Mouse (Mus musculus): ENCODE measurements around the gene Evi5. TPM values are rescaled to one million over a fixed set of nuclear protein-coding genes. Genes with fewer than 3 reads are reported as not detected.

The Evi5 gene
- total RNA-seq, 2 experiments from 2014 or later: 46.2 to 61.5 TPM

DNA sequence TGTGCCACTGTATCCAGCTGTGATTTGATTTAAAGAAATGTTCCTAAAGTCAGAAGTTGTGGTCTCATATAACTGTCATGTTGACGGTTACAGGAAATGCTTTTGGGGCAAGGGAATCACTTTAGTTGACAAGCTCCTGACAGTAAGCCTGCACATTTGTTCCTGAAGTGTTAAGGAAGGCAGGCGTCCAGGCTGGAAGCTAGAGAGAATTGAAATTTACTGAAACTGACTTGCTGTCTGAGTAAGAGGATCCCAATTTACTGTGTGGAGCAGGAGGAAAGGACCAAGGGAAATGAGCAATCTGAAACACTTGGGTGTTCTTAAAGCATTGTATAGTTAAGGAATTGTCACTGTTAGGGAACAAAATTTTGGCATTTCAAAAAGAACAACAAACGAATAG, 155.7 kb downstream of the Evi5 start:
- DNase-seq (ENCODE audit: low spot score in 2 of 2): no peak

DNA sequence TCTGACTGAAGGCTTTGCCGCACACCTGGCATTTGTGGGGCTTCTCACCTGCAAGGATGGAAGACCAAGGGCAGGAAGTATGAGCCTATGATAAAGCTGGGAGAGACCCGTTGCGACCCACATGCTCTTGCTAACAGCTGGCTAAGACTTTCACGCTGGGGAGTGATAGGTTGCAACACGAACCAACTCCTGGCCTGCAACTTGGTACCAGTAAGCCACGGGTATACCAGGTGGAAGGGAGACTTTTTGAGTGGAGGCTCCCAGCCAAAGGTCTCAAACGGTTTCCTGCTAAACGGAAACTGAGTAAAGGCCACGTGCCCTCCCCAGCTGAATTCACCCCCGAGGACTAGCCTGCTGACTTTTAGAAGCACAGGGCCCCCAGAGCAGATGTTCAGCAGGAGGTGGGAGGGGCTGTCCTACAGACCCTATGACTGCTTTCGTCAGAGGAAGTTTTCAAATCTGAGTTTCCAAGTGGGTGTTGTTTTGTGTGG, 157.0 kb downstream of the Evi5 start:
- DNase-seq (ENCODE audit: low spot score in 2 of 2): no peak

DNA sequence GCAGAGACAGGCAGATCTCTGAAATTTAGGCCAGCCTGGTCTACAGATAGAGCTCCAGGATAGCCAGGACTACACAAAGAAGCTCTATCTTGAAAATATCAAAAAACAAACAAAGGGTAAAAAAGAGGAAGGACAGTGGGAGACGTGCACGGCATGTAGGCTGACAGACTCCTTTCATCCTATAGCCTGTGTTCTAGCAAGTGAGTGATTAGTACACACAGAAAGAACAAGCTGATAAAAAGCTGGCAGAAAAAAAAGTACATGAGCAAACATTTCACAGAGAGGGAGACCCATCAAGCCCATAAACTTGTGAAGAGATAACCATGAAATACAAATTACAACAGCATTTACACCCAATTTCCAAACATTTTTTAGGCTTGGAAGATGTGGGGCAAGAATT, 163.2 kb downstream of the Evi5 start:
- no peak for DNase-seq (ENCODE audit: low spot score in 2 of 2)

DNA sequence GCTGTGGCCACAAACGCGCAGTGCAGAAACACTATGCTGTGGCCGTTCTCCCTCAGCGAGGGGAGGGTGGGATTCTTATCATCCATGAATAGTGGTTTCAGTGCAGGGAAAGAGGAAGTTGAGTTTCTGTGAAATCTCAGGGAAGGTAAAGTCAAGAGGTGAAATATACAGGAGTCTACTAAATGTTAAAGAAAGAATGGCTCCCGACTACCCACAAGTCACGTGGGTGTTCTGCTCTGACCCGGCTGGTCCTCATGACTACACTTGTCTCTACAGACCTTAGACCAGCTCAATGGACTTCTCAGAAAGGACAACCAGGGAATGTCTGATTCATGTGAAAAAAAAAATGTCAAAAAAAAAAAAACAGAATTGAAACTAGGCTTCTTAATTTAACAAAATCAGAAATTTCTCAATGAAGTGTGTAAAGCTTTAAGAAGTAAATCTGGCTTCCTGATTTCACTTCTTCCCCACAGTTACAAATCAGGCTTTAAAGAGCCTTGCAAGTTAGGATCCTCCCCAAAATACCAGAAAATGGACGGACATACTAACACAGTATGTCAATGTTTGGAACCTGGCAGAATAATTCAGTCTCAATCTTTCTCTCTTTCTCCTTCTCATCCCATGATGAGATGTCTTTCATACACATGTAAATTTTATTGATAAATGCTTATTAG, 166.6 kb downstream of the Evi5 start:
- no peak for DNase-seq (ENCODE audit: low spot score in 2 of 2)

DNA sequence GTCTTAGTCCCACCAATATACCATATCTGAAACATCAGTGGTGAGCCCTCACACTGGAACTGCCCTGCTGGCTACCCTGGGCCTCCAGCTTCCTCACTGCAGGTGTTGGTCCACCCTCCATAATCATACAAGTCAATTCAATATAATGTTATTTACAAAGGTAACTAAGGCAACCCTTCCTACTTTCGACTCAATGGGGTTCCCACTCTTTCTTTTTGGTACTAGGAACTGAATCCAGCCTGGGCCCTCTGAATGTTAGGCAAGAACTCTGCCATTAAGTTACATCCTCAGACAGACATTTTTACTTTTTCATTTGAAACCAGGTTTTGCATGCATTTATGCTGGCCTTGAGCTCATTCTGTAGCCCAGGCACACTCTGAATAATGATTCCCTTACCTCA, 168.6 kb downstream of the Evi5 start:
- no peak for DNase-seq (ENCODE audit: low spot score in 2 of 2)

DNA sequence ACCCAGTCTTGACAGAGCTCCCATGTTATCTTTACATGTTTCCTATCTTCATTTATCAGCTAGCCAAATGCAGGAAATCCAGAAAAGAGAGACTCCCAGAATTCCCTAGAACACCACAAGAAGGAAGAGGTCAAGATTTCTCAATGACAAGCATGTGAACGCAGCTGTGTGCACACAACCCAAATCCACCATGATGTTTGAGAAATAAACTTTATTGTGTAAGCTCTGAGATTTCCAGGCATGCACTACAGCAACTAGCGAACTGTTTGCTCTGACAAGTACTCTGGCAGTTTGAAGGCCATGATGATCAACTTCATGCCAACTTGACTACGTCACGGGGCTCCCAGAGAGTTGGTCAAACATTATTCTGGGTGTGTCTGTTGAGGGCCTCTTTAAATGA, 169.2 kb downstream of the Evi5 start:
- DNase-seq (ENCODE audit: low spot score in 2 of 2): no peak

DNA sequence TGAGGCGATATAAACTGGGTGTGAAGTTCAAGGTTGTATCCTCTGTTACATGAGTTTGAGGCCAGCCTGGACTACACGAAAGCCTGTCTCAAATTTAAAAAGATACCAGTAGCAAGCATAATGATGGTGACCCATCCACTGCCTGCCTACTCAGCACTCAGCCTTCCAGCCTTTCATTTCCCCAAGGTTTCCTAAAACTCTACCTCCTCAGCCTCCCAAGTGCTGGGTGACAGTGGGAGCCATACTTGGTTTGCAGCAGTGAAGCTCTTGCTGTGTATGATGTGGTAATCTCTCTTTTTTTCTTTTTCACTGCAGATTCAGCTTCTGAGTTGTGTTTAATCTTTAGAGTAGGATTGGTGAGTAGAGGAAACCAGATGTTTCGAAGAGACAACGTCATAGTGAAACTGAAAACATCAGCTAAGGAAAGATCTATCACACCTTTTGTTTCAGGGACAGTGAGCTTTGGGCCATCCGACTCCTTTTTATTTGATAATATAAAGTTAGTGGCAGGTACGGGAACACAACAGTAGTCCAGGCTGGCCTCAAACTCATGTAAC, 171.6 kb downstream of the Evi5 start:
- no peak for DNase-seq (ENCODE audit: low spot score in 2 of 2)

DNA sequence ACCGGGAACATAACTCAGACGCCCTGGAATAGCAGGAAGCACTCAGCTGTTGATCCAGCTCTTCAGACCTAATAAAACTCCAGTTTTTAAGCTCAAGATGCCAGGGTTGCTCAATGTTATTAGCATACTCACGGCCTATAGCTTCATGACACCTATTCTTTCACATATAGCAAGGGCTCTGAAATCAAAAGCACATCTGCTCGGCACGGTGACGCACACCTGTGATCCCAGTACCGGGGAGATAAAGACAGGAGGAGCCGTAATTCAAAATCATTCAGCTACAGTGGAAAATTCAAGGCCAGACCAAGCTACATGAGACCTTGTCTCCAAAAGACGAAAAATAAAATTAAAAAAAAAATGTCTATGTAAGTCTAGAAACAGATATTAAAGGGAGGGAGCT, 173.2 kb downstream of the Evi5 start:
- DNase-seq (ENCODE audit: low spot score in 2 of 2): no peak

DNA sequence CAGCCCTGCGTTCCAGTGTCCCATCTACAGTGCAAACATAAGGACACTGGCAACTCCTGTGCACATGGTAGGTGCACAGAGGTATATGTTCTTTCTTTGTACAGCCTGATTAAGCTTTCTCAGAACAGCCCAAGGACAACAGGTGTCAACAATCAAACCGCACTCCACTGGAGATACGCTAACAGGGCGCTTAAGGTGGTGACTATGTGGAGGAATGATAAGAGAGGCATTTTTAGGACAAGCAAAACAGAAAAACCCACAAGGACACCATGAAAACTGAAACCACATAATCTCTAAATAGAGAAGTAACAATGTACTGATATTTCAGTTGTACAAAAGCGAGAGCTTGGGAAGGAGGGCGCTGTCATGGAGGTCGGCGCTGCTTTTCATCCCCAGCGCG, 174.0 kb downstream of the Evi5 start:
- DNase-seq (ENCODE audit: low spot score in 2 of 2): no peak

DNA sequence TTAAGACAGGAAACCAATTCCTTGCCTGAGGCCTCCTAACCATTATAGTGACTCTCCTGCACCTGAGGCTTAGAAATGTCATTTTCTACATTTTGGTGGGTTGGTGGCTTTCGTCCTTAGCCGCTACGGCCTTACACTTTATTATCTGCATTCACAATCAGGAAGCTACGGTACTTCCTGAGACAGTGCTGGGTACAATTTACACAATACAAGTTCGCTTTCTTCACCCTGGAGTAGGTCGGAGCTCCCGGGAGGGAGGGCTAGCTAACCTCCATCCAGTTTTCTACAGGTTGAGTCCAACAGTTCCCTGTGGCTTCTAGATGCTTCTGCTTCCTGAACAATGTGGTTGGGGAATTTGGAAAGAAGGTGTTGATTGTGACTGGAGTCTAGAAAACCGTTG, 176.0 kb downstream of the Evi5 start:
- DNase-seq (ENCODE audit: low spot score in 2 of 2): no peak

DNA sequence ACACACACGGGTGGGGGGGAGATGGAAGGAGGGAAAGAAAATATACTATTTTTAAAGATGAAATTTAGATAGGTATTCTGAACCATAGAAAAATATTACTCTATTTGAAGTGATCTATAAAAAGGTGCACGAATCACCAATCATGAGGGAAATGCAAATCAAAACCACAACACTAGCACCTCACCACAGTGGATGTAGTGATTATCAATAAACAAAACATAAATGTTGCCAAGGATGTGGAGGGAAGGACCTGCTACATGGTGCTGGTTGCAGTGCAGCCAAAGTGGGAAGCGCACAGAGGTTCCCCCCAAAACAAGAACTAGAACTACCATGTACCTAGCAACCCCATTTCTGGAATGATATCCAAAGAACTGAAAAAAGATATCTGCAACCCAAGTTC, 179.9 kb downstream of the Evi5 start:
- DNase-seq (ENCODE audit: low spot score in 2 of 2): no peak

Other genes with a start within 250 kb of the Evi5 start
- gene Gfi1, start 149.1 kb downstream of the Evi5 start, total RNA-seq (2021): under 1 TPM in 1 of 2 experiments, not detected in 1; 0.32 TPM
- not detected for gene Ube2d2b, start 45.0 kb downstream of the Evi5 start, total RNA-seq (2021)
- gene Rpl5, start 25.4 kb upstream of the Evi5 start, total RNA-seq (2021): 10 to 100 TPM; 57.0 to 65.2 TPM
- gene Fam69a, start 112.0 kb upstream of the Evi5 start, total RNA-seq (2021): 1 to 10 TPM; 3.7 to 5.2 TPM
- 10 to 100 TPM; 16.4 to 27.0 TPM for gene Mtf2, start 190.6 kb upstream of the Evi5 start, total RNA-seq (2021)